Mouse (Mus musculus) left cerebral cortex, postnatal 36 days (tissue): ENCODE measurements around the gene 1810037I17Rik. TPM values are rescaled to one million over a fixed set of nuclear protein-coding genes. Genes with fewer than 3 reads are reported as not detected.
A peak's percentile ranks its signal among the peaks of the same experiment; 100 is the strongest.

Source experiments
- DNase-seq, 2 experiments: peaks; one replicate each; pipeline ENCODE4 v3.0.0; 2021 to 2022; ENCODE audit warnings: low spot score in 2 of 2, mixed read lengths in 1 of 2
- intact Hi-C: fragments of 180-260 bp; cut with DNase I; formaldehyde crosslinking; loops from one replicate; pipeline ENCODE4 v1.15.1; 2025
- total RNA-seq, 2 experiments: library from RNA; stranded (reverse); gene quantifications; 2 replicates each; pipeline ENCODE4 v1.2.3; 2021

Gene 1810037I17Rik
- 10 to 100 TPM; 56.6 to 67.5 TPM for total RNA-seq

- peak; percentile 96 to 97 for DNase-seq
- intact Hi-C loops, result loop anchor here (5.0 kb wide), 1 partner anchor 58 kb away; the partner anchor contains the start of gene Usp53
These were observed at the start of gene 1810037I17Rik for GRCm38 (mm10) chr3:122924009-122924914. 1810037I17Rik (plus strand) TSS chr3:122924203.

GRCm38 (mm10) chr3:122876870-122877269 lies 47.1 kb upstream of the 1810037I17Rik start:
- DNase-seq, result no peak
- intact Hi-C loops, result no loop called here

GRCm38 (mm10) chr3:122877543-122877942 lies 46.5 kb upstream of the 1810037I17Rik start:
- DNase-seq, result no peak
- intact Hi-C loops, result no loop called here

GRCm38 (mm10) chr3:122878705-122879315 lies 45.2 kb upstream of the 1810037I17Rik start:
- intact Hi-C loops, result no loop called here
- DNase-seq, result no peak

- intact Hi-C loops, result no loop called here
- DNase-seq, result no peak
These were observed 36.3 kb upstream of the 1810037I17Rik start for GRCm38 (mm10) chr3:122887505-122888301.

DNA sequence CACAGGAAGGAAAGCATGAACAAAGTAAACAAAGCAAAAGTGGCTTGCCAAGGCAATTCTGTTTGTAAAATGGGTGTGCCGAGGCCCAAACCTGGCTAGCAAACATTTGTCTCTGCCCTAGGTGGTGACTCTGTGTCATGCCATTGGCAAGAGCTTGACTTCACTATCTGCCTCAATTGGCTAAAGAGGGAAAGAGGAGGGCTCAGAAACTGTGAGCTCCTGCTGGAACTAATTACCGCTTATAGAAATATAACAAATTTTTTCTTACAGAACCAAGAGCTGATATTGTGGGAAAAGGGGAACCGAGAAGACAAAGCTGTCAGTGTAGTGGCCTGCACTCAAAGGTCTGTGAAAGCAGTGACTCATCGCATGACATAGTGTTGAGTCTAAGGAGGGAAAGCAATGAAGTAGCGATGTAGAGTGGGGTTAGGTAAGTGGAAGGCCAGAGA lies 35.6 kb upstream of the 1810037I17Rik start:
- intact Hi-C loops, result no loop called here
- DNase-seq, result no peak

- DNase-seq, result no peak
- intact Hi-C loops, result no loop called here
These were observed 29.2 kb upstream of the 1810037I17Rik start, which contains the start of gene Fabp2 for GRCm38 (mm10) chr3:122894772-122895171. Fabp2 (plus strand) TSS chr3:122895072.

DNA sequence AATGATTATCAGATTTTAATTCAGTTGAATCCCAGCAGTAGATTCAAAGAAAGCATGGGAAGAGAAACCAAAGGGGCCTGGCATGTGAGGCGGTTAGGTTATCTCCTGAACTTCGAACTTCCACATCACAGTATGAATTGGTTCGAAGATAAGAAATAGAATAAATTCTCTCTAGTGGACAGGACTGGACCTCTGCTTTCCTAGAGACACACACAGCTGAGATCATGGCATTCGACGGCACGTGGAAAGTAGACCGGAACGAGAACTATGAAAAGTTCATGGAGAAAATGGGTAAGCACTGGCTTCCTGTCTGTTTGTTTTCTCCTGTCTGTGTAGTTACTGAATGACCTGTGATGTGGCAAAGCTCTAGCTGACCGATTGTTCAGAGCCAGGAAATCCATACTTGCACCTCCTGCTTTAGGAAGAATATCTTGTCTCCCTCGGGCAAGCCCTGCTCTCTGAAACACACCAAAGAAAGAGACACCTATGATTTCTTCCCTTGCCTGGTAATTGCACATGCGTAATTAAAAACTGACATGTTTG lies 28.7 kb upstream of the 1810037I17Rik start:
- intact Hi-C loops, result no loop called here
- no peak for DNase-seq

- DNase-seq, result no peak
- intact Hi-C loops, result no loop called here
These were observed 25.7 kb upstream of the 1810037I17Rik start for GRCm38 (mm10) chr3:122898254-122898653.

- intact Hi-C loops, result loop anchor here (2.0 to 10.0 kb wide), 2 partner anchors 119 to 255 kb away; no protein-coding TSS in a partner anchor
These were observed 20.1 kb upstream of the 1810037I17Rik start for GRCm38 (mm10) chr3:122903746-122904433.

DNA sequence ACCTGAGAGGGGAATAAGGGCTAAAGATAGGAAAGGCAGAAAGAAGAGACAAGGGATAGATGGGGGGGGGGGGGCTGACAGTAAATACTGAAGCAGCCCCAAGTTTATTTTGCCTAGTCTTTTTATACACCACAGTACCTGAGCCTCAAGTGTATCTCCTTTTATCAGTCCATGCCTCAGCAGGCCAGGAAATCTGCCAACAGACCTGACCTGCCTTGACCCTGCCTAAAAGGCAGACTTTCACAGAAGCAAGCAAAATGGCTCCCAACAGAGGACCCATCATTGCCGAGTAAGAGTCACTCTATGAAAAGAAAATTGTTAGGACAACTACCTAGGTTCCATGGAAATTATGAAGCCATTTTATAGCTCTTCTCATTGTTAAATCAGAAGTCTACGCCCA lies 16.2 kb upstream of the 1810037I17Rik start:
- intact Hi-C loops, result loop anchor here (10.0 kb wide), 1 partner anchor 123 kb away; no protein-coding TSS in a partner anchor
- no peak for DNase-seq

More at GRCm38 (mm10) chr3:122903746-122904433, 20.1 kb upstream of the 1810037I17Rik start:
- peak; percentile 24 to 25 for DNase-seq

DNA sequence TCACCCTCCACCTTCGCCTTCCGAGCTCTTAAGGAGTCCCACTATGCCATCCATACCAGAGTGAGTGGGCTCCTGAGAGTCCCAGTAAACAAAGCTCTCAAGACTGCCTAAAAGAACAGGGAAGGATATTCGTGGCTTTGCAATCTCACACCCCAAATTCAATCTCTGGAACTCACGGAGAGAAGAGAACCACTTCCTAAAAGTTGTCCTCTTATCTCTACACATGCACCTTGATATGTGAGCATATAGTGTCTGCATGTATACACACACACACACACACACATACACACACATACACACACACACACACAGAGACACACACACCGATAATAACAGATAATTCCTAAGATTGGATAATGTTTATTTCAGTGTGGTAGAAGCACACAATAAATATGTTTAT lies 8.5 kb upstream of the 1810037I17Rik start:
- intact Hi-C loops, result no loop called here
- no peak for DNase-seq

DNA sequence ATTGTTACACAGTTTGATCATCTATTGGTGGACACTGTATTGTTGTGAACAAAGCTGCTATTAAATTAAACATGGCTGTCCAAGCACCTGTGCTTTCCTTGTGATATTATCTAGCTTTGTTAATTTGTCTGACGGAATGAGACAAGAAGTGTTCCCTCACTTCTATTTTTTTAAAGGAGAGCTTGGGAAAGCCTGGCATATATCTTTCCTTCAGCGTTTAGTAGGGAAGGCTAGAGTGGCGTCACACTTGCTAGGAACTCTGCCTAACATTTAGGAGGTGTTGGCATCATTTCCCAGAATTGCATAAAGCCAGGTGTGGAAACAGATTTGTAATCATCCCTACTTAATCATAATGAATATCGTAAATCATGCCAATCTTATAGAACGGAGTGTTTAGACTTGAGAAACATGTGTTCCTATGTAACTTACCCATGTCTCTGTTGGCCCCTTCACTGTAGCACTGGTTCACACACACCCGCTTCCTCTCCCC lies 7.8 kb upstream of the 1810037I17Rik start:
- no peak for DNase-seq
- intact Hi-C loops, result no loop called here

DNA sequence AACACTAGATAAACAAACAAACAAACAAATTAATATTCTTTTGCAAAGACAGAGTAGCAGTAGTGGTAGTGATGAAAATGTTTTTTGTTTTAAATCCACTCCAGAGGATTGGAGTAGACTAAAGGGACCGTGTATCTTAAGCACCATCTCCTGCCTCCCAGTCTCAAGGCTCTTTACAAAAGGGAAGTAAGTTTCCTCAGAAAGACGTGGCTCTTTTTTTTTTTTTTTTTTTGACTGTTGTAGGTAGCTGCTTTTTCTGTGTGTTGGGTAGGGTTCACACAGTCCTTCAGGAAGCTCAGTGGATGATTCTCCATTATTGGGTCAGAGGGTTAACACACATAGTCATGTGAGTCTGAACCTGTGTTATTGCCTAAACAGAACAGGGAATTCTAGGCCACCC lies 5.3 kb upstream of the 1810037I17Rik start:
- intact Hi-C loops, result no loop called here
- DNase-seq, result no peak

- intact Hi-C loops, result no loop called here
- DNase-seq, result no peak
These were observed 4.7 kb upstream of the 1810037I17Rik start, which contains the start of gene Gm10959 for GRCm38 (mm10) chr3:122919260-122919659. Gm10959 (minus strand) TSS chr3:122919360.

DNA sequence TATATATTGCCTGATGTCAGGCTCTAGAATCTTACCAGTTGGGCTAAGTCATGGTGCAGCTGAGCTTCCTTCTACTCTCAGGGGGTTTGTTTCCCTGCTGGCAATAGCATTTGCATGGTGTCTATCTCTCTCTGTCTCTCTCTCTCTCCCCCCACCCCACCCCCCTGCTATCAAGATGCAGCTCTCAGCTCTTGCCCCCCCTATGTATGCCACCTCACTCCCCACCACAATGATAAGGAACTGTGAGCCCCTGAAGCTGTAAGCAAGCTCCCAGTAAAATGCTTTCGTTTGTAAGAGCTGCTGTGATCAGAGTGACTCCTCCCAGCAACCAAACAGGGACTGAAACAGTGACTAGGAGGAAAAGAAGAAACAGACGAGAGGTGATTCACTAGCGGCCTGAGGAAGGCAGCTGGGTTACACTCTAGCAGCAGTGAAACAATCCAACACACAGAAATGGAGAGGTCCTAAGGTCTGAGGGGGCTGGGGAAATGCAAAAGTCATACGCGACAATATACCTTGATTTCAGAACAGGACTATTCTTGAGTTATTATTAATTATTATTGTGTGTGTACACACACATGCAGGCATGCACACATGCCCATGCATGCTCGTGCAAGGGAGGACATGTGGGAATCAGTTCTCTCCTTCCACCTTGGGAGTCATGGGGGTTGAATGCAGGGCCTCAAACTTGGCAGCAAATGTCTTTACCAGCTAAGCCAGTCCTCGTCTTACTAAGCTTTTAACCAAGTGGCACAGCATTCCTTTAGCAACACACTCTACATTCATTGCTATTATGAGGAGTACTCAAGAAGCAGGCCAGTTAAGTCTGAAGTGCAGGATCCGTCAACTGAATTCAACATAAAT lies 3.2 kb upstream of the 1810037I17Rik start:
- intact Hi-C loops, result loop anchor here (5.0 kb wide), 1 partner anchor 61 kb away; the partner anchor contains the start of gene Usp53
- no peak for DNase-seq

GRCm38 (mm10) chr3:122921676-122922527 lies 2.1 kb upstream of the 1810037I17Rik start:
- intact Hi-C loops, result loop anchor here (5.0 kb wide), 1 partner anchor 60 kb away; the partner anchor contains the start of gene Usp53
- no peak for DNase-seq
